Mouse (Mus musculus): Measurements from ENCODE around the gene Htr3b. TPM values are rescaled to one million over a fixed set of nuclear protein-coding genes. Genes with fewer than 3 reads are reported as not detected.

Gene Htr3b
- total RNA-seq, 2 experiments from 2014 or later: not detected

- no peak for DNase-seq (ENCODE audit: low spot score in 2 of 2)
- intact Hi-C loops (cut with DNase I): no loop called here
Observed at GRCm38 (mm10) chr9:48942349-48942748, 22.4 kb downstream of the Htr3b start.

GRCm38 (mm10) chr9:48929436-48929835 lies 35.4 kb downstream of the Htr3b start:
- no peak for DNase-seq (ENCODE audit: low spot score in 2 of 2)

GRCm38 (mm10) chr9:48928781-48929180 lies 36.0 kb downstream of the Htr3b start:
- intact Hi-C loops (cut with DNase I): no loop called here
- DNase-seq (ENCODE audit: low spot score in 2 of 2): peak in 1 of 2 experiments; percentile 6

More at GRCm38 (mm10) chr9:48929436-48929835, 35.4 kb downstream of the Htr3b start:
- intact Hi-C loops (cut with DNase I): no loop called here

- DNase-seq (ENCODE audit: low spot score in 2 of 2): no peak
- intact Hi-C loops (cut with DNase I): no loop called here
Observed at GRCm38 (mm10) chr9:48916011-48916788, 48.6 kb downstream of the Htr3b start.

GRCm38 (mm10) chr9:48910885-48911537 lies 53.8 kb downstream of the Htr3b start, which contains the start of gene Htr3a:
TSS of gene Htr3a (minus strand) at chr9:48911099.
- intact Hi-C loops (cut with DNase I): no loop called here
- DNase-seq (ENCODE audit: low spot score in 2 of 2): peak; percentile 55 to 72

- DNase-seq (ENCODE audit: low spot score in 2 of 2): no peak
- intact Hi-C loops (cut with DNase I): no loop called here
Observed at GRCm38 (mm10) chr9:48904421-48904820, 60.4 kb downstream of the Htr3b start.

- intact Hi-C loops (cut with DNase I): no loop called here
- DNase-seq (ENCODE audit: low spot score in 2 of 2): no peak
Observed at GRCm38 (mm10) chr9:48903766-48904165, 61.0 kb downstream of the Htr3b start.

GRCm38 (mm10) chr9:48898551-48898950 lies 66.2 kb downstream of the Htr3b start:
- intact Hi-C loops (cut with DNase I): no loop called here
- no peak for DNase-seq (ENCODE audit: low spot score in 2 of 2)

GRCm38 (mm10) chr9:48895819-48896536 lies 68.8 kb downstream of the Htr3b start:
- no peak for DNase-seq (ENCODE audit: low spot score in 2 of 2)
- intact Hi-C loops (cut with DNase I): no loop called here

- intact Hi-C loops (cut with DNase I): loop anchor here (1.0 to 5.0 kb wide), 2 partner anchors 78 to 249 kb away; no protein-coding TSS in a partner anchor
- DNase-seq (ENCODE audit: low spot score in 2 of 2): no peak
Observed at GRCm38 (mm10) chr9:48894755-48895154, 70.0 kb downstream of the Htr3b start.

GRCm38 (mm10) chr9:48893986-48894385 lies 70.8 kb downstream of the Htr3b start:
- peak; percentile 84 to 90 for DNase-seq (ENCODE audit: low spot score in 2 of 2)
- intact Hi-C loops (cut with DNase I): loop anchor here (1.0 to 5.0 kb wide), 2 partner anchors 78 to 249 kb away; no protein-coding TSS in a partner anchor

- intact Hi-C loops (cut with DNase I): no loop called here
- DNase-seq (ENCODE audit: low spot score in 2 of 2): no peak
Observed at GRCm38 (mm10) chr9:48889093-48889492, 75.7 kb downstream of the Htr3b start.

Other genes with a start within 250 kb of the Htr3b start
- 10 to 100 TPM; 56.2 to 65.7 TPM for gene Zbtb16, start 128.8 kb downstream of the Htr3b start, total RNA-seq (2021)
- gene Htr3a, start 53.9 kb downstream of the Htr3b start, total RNA-seq (2021): 1 to 10 TPM; 4.9 to 5.3 TPM
- 10 to 100 TPM; 47.2 to 60.7 TPM for gene Usp28, start 20.4 kb upstream of the Htr3b start, total RNA-seq (2021)
- 10 to 100 TPM; 14.4 to 14.5 TPM for gene Zw10, start 90.6 kb upstream of the Htr3b start, total RNA-seq (2021)
- under 1 TPM; 0.51 to 0.59 TPM for gene Tmprss5, start 116.3 kb upstream of the Htr3b start, total RNA-seq (2021)